Mouse (Mus musculus) stomach, postnatal 0 days (tissue): ENCODE results near the gene Eef1a1.
A peak's percentile ranks its signal among the peaks of the same experiment; 100 is the strongest.

Experiments used
- CTCF ChIP-seq: IDR thresholded peaks from 2 replicates; pipeline ENCODE4 v1.5.1; 2016; ENCODE audit warnings: antibody characterized with exemption, low read depth, mild to moderate bottlenecking, moderate library complexity
- EP300 ChIP-seq: optimal IDR thresholded peaks from 2 replicates; pipeline ENCODE3; 2016; ENCODE audit warnings: antibody characterized with exemption

GRCm38 (mm10) chr9:78482386-78482785, 6.6 kb downstream of the Eef1a1 start:
- TF ChIP-seq CTCF (no peak), EP300 (peak; percentile 56)
